Mouse (Mus musculus) kidney, adult 2 months (tissue): ENCODE data around the gene Pafah1b2.

Experiments used
- CTCF ChIP-seq: fragments of 200-500 bp; conservative IDR thresholded peaks from 2 replicates; pipeline ENCODE4 v1.5.1; 2011; ENCODE audit warnings: low read depth, mild to moderate bottlenecking, control low read depth, low read length, moderate library complexity, mixed read lengths; ENCODE audit not compliant: insufficient read depth, insufficient read length
- POLR2A ChIP-seq: fragments of 200-500 bp; IDR thresholded peaks from one replicate; pipeline ENCODE4 v1.6.1; 2011; ENCODE audit warnings: low read depth, low read length, control low read depth

DNA sequence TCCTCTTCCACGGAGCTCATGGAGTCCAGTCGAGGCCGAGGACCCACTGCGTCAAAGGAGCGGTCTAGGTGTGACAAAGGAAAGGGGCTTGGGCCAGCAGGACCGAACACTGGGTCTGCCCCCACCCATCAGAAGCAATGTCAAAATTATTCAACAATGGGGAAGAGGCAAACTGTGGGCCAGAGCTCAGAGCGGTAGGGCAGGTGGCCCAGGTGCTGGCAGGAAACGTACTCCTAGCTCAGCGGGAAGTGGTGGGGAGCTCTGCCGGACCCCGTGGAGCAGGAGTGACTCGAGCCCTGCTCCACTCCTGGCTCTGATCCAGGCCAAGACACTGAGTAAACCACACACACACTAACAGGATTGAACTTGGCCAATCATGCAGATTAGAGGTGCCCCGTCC lies 66.8 kb downstream of the Pafah1b2 start:
- no peak for TF ChIP-seq CTCF
- no peak for TF ChIP-seq POLR2A
